Mouse (Mus musculus) neural tube, postnatal 0 days (tissue): ENCODE results near the gene Ces1c. TPM values are rescaled to one million over a fixed set of nuclear protein-coding genes. Genes with fewer than 3 reads are reported as not detected.

Source experiments
- polyA plus RNA-seq: library from polyadenylated mRNA; unstranded; fragments of >200 nt; fragmentation: Nextera tagmentation; extraction: Ambion mirVana; gene quantifications from 2 replicates; pipeline ENCODE4 v1.2.1, GENCODE M21; 2015

Gene Ces1c
- polyA plus RNA-seq = not detected in 2 replicates

GRCm38 (mm10) chr8:93131233-93131980 is at the start of gene Ces1c:
Gene Ces1c (minus strand): TSS chr8:93131283.

GRCm38 (mm10) chr8:93079887-93080286 is 51.2 kb downstream of the Ces1c start, which contains the start of gene Ces1b:
Gene Ces1b (minus strand): TSS chr8:93080017.

Other genes starting within 250 kb of the Ces1c start
- not detected in 2 replicates for gene Capns2, start 229.9 kb downstream of the Ces1c start, polyA plus RNA-seq
- gene Slc6a2, start 171.2 kb downstream of the Ces1c start, polyA plus RNA-seq = 0.08 TPM in 1 of 2 replicates, not detected in the other
- not detected in 2 replicates for gene Ces1a, start 83.1 kb downstream of the Ces1c start, polyA plus RNA-seq
- not detected in 2 replicates for gene Ces1b, start 51.3 kb downstream of the Ces1c start, polyA plus RNA-seq
- 0.10 and 0.15 TPM in 2 replicates for gene Ces1d, start 66.6 kb upstream of the Ces1c start, polyA plus RNA-seq
- not detected in 2 replicates for gene Ces1e, start 98.3 kb upstream of the Ces1c start, polyA plus RNA-seq
- gene Ces1f, start 148.5 kb upstream of the Ces1c start, polyA plus RNA-seq = 0.17 TPM in 1 of 2 replicates, not detected in the other
- gene Ces1g, start 206.0 kb upstream of the Ces1c start, polyA plus RNA-seq = not detected in 2 replicates
- not detected in 2 replicates for gene Ces1h, start 248.4 kb upstream of the Ces1c start, polyA plus RNA-seq